Mouse (Mus musculus) kidney, postnatal 10 days (tissue): ENCODE results near the gene Rbm19.
A peak's percentile ranks its signal among the peaks of the same experiment; 100 is the strongest.

Experiments used
- DNase-seq: peaks from one replicate; pipeline ENCODE4 v3.0.0; 2021; ENCODE audit warnings: mixed read lengths

The Rbm19 gene

DNA sequence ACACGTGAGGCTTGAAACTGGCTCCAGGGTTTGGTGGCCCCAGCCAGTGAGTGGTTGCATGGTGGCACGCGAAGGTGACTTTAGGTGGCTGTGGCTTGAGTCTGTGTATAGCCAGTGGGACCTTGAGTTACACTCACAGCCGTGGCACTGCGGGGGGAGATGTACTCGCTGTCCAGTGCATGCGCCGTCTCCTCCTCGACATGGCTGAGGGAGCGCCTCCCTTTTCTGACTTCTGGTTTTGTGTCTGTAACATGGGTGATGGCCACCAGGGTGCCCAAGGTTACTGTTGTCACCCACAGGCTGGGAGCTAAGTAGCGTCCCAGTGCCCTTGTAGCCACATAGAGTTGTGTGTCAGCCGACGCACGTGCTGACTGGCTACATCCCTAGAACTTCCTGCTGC, 19.1 kb downstream of the Rbm19 start:
- no peak for DNase-seq

DNA sequence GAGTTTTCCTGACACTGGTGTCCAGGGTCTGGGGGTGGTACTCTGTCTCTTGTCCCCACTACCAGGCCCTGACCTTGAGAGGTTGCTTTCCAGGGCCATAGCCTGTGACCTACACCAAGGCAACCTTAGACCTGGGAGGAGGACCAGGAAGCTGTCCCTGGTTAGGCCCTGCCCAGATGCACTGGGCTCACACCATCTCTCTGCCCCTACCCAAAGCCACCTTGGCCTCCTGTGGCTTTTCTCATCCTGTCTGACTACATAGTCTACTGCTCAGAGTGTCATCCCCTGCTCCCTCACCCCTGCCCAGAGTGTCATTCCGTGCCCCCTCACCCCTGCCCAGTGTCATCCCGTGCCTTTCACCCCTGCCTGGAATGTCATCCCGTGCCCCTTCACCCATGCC, 19.6 kb downstream of the Rbm19 start:
- no peak for DNase-seq

DNA sequence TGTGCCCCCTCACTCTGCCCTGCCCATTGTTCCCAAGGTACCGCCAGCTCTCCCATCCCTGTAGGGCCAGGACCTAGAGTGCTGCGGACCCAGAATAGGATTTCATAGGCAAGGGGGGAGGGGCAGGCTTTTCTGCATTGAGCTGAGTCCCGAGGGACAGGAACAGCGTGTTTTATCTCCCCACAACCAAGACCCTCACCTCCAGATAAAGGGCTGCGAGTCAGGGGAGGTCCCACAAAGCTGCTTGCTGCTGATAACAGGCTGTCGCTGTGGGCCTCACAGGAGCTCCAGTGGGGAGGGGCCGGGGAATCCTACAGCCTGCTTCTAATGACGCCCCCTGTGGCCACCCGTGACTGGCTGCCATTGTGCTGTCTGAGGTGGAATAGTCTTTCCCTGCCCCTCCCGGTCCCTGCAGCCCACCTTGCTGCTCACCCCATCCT, 20.0 kb downstream of the Rbm19 start:
- DNase-seq: no peak

DNA sequence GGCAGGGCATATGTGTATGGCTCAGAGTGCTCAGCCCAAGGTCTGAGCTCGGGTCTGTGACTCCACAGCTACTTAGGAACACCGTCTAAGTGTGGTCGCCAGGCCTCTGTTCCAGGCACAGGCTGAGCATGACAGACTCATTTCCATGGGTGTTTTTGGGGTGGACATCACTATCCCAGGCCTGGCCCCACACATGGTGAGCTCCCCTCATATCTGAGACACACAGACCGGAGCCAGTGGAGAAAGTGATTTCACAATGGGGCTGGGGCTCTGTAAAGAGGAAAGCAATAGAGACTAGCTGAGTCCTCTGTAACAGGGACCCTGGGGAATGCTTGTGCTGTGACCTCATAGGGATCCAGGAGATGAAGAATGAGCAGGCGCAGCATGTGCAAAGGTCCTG, 20.8 kb downstream of the Rbm19 start:
- DNase-seq: no peak

DNA sequence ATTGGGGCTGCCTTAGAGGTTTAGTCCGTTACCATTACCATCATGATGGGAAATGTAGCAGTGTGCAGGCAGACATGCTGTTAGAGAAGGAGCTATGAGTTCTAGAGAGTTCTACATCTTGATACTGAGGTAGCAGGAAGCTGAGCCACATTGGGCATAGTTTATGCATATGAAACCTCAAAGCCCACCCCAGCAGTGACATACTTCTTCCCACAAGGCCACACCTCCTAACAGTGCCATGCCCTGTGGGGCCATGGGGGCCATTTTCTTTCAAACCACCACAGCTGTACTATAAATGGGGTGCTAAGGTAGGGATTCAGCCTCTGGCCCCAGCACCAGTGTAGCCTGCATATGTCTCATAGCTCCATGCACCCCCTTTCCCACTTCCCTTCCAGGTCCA, 21.6 kb downstream of the Rbm19 start:
- DNase-seq: no peak

DNA sequence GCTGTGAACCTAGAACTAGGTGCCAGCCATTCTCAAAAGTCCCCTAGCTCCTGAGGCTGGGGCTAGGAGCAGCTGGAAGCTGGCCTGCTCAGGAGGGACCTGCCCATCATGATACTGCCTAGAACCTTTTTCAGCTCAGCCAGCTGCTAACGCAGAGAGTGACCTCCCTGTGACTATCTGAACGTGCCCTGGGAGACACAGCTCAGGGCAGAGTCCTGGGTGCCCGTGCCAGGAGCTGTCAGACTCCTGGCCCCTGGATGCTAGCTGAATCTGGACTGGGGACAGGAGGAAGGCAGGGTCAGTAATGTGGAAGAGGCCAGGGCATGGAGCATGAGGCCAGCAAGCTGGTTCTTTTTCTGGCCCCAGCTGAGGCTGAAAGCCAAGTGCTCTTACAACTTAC, 22.1 kb downstream of the Rbm19 start:
- no peak for DNase-seq

DNA sequence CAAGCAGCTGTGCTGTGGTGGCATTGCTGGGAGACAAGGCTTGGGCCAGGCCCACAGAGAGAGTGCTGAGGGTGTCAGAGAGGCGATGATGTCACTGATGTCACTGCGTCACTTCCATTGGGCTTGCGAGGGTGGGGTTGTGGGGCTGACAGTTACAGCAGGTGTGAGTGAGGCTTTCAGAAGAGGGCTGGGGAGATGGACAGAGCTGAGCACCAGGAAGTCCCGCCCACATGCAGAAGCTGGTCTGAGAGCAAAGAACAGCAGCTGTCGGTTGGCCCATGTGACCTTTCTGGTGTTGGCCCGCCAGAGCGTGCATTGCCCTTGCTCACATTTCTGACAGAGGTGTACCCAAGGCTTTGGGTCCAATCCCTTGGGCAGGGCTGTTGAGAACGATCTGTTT, 23.0 kb downstream of the Rbm19 start:
- DNase-seq: no peak

DNA sequence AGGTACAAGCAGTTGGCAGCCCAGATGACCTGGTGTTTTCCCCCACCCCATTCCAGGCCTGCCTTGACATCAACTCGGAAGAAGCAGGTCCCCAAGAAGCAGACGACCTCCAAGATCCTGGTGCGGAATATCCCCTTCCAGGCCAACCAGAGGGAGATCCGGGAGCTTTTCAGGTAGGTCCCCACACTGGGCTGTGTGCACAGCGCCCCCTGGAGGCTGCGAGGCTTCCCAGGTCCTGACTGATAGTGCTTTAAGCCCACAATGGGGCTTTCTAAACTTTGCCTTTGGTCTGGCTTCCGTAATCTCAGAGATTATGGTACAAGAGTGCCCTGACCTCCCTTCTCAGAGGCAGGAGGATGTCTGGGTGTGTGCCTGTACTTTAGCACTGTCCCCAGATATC, 27.7 kb downstream of the Rbm19 start:
- peak; percentile 30 for DNase-seq

DNA sequence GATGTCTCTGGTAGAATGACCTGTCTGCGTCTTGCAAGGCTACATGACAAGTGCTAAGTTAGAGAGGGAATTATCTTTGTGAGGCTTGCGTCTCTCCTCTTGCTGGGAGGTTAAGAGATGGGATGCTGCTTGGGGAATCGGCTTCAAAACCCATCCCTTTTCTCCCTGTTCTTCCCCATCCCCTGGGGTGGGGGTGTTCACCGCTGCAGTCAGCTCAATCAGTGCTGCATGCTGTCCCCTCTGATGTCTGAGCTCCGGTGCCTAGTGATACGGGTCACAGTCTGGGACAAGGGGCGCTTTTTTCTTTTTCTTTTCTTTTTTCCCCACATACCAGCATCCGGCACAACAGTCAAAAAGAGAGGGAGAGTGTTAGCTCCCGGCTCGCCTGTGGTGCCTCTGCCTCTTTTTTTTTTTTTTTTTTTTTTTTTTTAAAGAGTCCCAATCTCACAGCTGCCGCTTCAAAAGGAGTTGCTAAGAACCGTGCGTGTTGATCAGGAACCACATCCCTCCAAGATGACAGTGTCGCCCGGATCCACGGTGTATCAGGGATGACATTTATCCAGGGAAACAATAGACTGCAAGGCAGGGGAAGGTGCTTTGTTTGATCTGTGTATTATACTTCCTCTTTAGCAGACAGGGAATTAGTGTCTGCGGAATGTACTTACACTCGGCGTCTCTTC, 29.2 kb downstream of the Rbm19 start:
- DNase-seq: no peak

DNA sequence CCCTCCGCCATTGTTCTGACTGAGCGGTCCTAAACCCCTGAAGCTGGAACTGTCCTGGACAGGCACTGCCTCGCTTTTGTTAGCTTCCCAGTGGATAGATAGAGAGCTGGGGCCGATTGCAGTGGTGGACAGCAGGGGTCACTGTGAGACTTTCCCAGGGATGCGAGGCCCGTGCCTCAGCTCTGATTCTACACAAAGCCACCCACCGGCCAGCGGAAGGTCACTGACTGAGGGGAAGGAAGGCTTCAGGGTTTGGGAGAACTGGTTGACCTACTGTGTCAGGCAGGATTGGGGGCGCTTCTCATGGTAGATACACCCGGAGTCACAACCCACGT, 29.8 kb downstream of the Rbm19 start:
- peak; percentile 76 for DNase-seq

DNA sequence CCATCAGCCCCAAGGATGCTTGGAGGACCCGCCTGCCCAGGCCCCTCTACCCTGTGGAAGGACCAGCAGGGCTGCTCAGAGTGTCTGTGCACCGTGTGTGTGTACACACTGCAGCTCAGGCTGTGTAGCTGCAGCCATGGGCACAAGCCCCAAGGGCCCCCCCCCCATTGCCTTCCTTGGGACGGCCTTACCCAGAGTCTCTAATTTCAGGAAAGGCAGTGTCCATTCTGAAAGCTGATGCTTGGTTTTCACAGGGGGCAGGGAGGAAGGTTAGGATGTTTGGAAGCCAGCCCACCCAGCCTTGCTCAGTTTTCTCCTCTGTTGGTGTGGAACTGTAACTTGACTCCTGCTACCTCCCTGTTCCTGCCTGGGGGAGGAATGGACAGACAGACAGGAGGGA, 30.6 kb downstream of the Rbm19 start:
- no peak for DNase-seq

DNA sequence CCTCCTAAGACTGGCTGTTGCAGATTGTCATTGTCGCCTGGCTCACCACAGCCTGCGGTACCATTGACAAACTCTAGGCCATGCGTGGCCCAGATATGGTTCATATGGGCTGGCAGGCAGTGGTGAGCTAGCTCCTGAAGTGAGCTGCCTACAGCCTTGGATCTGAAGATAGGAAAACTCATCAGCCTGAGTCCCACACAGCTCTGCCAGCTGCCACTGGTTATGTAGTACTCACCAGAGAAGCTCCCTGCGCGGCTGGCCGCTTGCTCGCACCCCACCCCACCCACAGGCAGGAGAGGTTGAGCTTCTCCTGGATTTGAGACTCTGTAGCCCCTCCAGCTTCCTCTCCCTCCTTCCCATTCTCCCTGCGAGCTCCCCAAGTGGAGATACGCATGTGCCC, 32.0 kb downstream of the Rbm19 start:
- no peak for DNase-seq

DNA sequence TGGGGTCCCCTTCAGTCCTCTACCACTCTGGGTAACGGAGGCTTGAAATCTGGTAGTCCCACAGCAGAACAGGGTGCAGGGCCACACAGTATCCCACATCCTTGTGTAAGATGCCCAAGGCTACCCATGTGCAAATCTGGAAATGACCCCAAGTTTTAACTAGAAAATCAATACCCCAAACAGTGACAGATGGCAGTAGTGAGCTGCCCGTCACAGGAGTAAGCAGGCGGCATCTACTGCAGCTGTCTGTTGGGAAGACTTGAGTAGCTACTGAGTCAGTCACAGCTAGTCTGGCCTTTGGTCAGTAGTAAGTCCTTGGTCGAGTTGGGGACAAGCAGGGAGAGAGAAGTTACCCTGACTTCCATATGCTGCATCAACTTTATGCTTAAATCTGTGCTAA, 34.9 kb downstream of the Rbm19 start:
- DNase-seq: no peak

DNA sequence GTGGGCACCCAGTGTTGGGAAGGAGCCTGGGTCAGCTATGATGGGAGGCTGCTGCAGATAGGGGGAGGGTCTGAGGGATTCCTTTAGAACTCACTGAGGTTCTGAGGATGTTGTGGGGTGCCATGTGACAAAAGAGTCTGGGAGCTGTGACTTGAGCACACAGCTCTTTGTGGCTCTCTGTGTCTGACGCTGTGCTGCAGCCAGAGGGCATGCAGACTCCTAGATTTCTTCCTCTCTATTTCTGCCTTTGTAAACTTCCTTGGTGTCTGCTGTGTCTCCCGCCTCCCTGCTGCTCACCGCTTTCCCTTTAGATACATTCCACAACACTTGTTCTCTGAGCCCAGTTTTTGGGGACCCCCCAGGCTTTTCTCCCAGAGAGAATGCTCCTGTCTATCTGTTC, 36.9 kb downstream of the Rbm19 start:
- DNase-seq: no peak

DNA sequence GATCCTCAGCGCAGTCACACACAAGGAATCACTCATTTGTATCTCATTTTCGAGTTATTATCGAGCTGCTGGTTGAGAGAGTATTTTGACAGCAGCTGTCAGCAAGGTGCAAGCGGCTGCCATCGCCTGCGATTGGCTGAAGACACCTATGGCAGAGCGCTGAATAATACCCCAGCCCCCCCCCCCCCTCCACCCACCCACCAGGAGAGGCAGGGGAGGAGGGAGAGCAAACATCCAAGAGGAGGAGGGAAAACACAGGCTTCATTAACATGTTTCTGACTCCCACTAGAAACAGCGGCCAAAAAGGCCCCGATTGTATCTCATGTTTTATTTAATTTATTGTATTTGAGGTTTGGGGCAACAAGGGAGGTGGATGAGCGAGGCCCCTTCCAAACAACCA, 39.4 kb downstream of the Rbm19 start:
- DNase-seq: no peak

DNA sequence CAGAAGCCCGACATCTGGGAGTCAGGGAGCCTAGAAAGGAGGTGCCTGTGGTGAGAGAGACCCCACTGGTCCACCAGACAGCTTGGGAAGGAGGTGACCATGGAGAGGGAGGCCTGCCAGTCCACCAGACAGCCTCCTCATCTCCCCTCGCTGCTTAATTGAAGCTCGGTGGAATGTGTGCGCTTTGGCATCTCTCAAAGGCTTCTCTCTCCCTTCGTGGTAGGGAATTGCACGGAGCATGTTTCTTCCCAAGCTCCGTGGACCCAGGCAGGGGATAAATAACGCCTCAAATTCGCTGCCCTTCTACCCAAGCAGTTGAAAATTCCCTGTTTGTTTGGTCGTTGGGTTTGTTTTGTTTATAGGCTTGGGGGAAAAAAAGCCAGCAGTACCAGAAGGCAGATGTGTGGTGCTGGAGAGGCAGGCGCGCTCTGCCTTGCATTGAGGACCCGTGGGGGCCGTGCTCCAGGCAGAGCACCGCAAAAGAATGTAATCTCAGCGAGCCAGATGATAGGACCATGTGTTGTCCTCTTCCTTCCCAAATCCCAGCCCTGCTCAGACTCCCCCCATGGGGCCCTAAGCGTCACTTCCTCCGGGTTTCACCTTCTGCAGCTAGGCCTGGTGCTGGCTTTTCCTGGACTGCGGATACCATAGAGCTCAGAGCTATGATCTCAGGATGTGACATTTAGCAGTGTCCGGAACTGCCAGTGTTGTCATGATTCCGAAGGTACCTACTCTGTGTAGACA, 40.1 kb downstream of the Rbm19 start:
- peak; percentile 64 for DNase-seq

DNA sequence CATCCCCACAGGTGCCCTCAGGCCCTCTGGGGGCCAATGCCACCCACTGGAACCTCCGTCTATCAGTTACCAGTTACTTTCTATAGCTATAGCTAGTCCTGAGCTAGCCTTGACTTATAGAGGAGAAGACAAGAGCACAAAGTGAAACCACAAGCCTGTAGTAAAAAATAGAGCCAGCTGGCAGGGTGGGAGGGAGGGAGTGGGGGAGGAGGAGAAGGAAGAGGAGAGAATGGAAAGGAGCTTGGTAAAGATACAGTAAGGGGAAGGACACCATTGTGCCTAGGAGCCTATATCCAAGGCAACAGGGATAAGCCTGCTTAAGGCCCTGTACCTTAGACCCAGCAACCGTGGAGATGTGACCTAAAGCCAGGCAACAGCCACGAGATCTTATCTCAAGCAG, 40.9 kb downstream of the Rbm19 start:
- DNase-seq: no peak

DNA sequence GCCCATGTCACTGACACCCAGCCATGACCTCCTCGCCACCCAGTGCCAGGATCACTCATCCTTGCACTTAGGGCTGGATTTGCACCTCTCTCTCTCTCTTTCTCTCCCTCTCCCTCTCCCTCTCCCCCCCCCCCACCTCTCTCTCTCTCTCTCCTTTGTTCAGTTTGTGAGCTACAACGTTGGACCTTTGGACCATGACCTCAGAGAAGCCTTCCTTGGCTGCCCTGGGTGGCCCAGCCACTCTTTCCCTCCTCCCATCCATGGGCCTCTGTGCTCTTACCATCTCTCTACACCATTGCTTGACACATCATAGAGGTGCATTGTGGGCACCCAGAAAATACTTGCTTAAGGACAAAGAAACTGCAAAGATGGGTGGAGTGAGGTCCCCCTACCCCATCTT, 42.2 kb downstream of the Rbm19 start:
- DNase-seq: no peak

DNA sequence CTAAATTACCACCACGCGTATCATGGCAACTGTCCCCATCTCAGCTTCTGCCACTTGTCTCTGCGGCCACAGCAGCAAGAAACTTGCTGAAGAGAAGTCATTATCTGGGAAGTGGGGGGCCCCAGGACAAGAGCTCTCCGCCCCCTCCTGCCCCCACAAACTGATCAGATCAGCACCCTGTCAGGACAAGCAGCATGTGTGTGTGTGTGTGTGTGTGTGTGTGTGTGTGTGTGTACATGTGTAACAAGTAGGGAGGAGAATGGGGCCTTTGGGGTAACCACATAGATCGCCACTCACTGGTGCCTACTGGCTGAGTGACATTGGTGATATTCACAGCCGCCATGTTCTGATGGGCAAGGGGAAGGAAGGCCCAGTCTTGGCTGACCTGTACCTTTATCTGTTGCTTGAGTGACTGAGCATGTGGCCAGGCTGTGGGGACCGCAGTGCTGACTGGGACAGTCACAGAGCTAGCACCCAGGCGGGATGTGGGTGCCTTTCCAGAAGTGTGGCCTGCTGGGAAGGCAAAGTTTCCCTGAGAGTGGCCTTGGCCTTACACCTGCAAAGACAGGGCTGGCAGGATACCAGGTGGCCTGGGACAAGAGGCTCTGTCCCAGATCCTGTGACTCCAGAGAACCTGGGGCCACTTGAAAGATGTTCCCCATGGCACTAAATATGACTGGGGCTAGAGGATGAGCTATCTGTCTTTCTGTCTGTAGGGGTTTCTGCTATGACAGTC, 44.8 kb downstream of the Rbm19 start:
- DNase-seq: no peak

DNA sequence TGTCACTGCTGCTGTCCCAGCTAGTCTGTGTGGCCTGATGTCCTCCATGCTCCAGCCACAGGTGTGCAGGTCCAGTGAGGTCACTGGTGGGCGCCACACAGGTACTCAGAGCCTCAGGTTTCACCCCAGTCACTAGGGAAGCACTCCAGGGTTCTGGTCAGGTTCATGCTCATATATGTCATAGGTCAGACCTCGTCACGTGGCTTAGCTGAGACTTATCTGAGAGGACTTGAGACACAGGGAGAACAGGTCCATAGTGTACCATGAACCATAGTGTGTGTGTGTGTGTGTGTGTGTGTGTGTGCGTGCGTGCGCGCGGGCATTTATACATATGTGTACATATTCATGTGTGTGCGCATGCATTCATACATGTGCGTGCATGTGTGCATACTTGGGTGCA, 46.4 kb downstream of the Rbm19 start:
- no peak for DNase-seq

DNA sequence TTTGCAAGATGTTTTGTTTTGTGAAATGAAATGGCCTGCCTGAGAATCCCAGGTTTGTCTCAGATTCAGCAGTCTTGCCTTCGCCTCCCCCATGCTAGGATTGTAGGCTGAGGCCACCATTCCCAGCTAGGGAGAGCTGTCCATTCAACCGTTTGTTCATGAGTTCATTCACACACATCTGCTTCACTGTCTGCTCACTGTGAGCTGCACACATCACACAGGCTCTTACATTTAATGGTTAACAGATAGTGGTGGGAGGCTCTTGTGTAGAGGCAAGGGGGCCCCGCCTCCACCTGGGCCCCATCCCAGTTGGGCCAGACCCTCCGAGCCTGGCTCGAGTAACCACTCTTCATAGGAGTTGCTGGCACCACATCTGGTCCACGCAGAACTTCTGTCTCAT, 47.2 kb downstream of the Rbm19 start:
- DNase-seq: no peak

DNA sequence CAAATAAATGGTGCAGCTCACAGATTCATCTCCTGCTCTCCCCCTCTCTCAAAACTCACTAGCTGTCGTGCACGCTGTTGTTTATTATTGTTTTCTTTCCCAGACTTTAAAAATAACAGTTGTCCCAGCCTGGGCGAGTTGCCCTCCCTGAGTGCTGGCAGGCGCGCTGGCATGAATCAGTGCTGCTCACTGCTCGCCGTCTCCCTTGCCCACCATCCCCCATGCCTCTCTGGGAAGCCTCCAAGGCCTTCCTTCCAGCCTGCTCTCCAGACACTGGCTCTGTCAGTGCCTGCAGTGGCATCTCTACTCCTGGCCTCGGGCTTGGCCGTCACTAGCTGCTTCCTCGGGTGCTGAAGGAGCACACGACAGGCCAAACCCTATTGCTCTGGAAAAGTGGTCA, 48.2 kb downstream of the Rbm19 start:
- DNase-seq: no peak

DNA sequence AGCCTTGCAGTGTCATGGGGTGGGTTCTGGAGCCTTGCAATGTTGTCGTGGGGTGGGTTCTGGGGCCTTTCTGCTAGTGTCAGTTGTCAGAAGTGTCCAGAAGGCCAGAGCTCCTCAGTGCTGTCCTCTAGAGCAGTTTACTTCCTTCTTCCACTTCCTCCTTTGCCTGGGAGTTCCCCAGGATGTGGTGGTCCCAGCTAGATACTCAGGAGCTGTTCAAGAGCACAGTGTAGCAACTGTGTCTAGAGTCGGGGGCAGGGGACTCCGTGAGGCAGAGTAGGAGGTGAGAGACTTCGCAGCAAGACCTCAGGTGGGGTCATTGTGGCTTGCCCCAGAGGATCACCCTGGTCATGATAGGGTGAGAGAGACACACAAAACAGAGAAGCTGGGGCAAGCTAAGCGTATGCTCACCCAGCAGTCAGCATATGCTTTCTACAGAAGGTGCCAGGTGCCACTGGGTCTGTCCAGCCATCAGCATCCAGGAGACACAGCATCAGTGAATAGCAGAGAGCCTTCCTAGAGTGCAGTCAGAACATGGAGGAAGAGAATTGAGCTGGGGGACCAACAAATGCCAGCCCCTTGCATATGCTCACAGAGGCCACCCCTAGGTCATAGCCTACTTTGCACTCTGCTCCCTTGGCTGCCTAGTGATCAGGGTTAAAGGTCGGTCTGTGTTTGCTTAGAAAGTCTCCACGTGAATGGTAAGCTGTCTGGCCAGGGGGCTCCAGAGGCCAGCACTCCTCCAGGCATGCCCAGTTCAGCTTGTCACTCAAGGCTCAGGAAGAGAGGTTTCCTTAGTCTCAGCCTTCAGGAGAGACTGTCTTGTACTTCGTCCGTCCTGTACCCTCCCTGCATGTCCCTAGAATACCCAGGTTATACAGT, 49.0 kb downstream of the Rbm19 start:
- DNase-seq: no peak
